In genomic region chr6:89327746-89328491, GRCm38 (mm10) we compare ENCODE assay signal across 11 mouse cellular contexts. TPM values are rescaled to one million over a fixed set of nuclear protein-coding genes. Genes with fewer than 3 reads are reported as not detected.
A peak's percentile ranks its signal among the peaks of the same experiment; 100 is the strongest.
DNase-seq lines count a peak whose midpoint lies in the region; ATAC-seq and TF ChIP-seq lines count a peak whose summit lies in the region.
"Had no signal": no experiment of that assay in that cellular context is flagged by ENCODE, and none has a peak within 500 bp of the region (broad histone marks: within the 10 kb centered on the region; RNA-seq: fewer than 3 reads in every experiment).

No protein-coding gene starts in this region.

- TF ChIP-seq RAD21 in CH12.LX (IDR thresholded peaks at IDR 0.05; ENCODE audit: low read depth, low read length), result no peak; the same call in 1 of the 2 replicates

- 61% methylated on average over 15 of the region's 15 CpGs for WGBS in kidney, postnatal 0 days
- 56% methylated on average over 15 of the region's 15 CpGs for WGBS in hindbrain, embryonic 16.5 days
- WGBS in heart, embryonic 10.5 days, result 76% methylated on average over 15 of the region's 15 CpGs

- H3K9ac ChIP-seq in kidney, postnatal 0 days (ENCODE audit: low read depth, low read length), result no peak overlapping the region
- H3K9ac ChIP-seq in CH12.LX (ENCODE audit: insufficient read depth, low read depth), result no peak overlapping the region
- H3K9ac ChIP-seq in hindbrain, embryonic 16.5 days (ENCODE audit: low read depth, low read length), result no peak overlapping the region
- H3K9ac ChIP-seq: liver, embryonic 13.5 days had no signal

- 0 out of 2 replicates have a peak overlapping the region, but pooled peaks have one; percentile 11 for H3K27ac ChIP-seq in kidney, postnatal 0 days
- H3K27ac ChIP-seq in CH12.LX (ENCODE audit: insufficient read depth, low read depth), result peak overlapping the region; percentile 64
- H3K27ac ChIP-seq in hindbrain, embryonic 16.5 days (ENCODE audit: low read depth, low read length), result no peak overlapping the region
- H3K27ac ChIP-seq in heart, embryonic 10.5 days, result no peak overlapping the region
- H3K27ac ChIP-seq: liver, embryonic 13.5 days had no signal

- no peaks in the 10 kb centered on the region for H3K4me1 ChIP-seq in kidney, postnatal 0 days (replicated peaks; ENCODE audit: insufficient read depth, low read length)
- peaks cover 12 to 55% of the 10 kb centered on the region in 2 experiments for H3K4me1 ChIP-seq in CH12.LX (ENCODE audit: control insufficient read depth in 1 of 2, insufficient read depth in 2 of 2)
- H3K4me1 ChIP-seq in hindbrain, embryonic 16.5 days (ENCODE audit: control insufficient read depth, insufficient read depth, low read depth, low read length), result no peaks in the 10 kb centered on the region
- H3K4me1 ChIP-seq in heart, embryonic 10.5 days, result peaks cover 13% of the 10 kb centered on the region

- TF ChIP-seq CTCF in kidney, postnatal 0 days (IDR thresholded peaks at IDR 0.05; ENCODE audit: low read depth), result no peak
- no peak for TF ChIP-seq CTCF in CH12.LX (conservative IDR thresholded peaks at IDR 0.05 in 1 of 2, IDR thresholded peaks at IDR 0.05 in 1 of 2; ENCODE audit: low read depth in 2 of 2, low read length in 2 of 2)

- H3K4me3 ChIP-seq in kidney, postnatal 0 days (replicated peaks; ENCODE audit: low read depth, low read length), result no peak overlapping the region
- no peak overlapping the region for H3K4me3 ChIP-seq in CH12.LX (replicated peaks in 1 of 3; ENCODE audit: low read depth in 2 of 3, low read length in 2 of 3, poor library complexity in 1 of 3)
- no peak overlapping the region for H3K4me3 ChIP-seq in hindbrain, embryonic 16.5 days (ENCODE audit: low read length)
- H3K4me3 ChIP-seq in heart, embryonic 10.5 days, result no peak overlapping the region
- H3K4me3 ChIP-seq: liver, embryonic 13.5 days had no signal

- no peak for ATAC-seq in kidney, postnatal 0 days (replicated peaks; ENCODE audit: low FRiP score, low read depth)
- peak; percentile 37; the same call in 1 of the 2 replicates for ATAC-seq in hindbrain, embryonic 16.5 days

- no peak for TF ChIP-seq EP300 in CH12.LX (IDR thresholded peaks at IDR 0.05; ENCODE audit: low read length)

- no peak overlapping the region for H3K4me2 ChIP-seq in kidney, postnatal 0 days (ENCODE audit: low read length)
- no peak overlapping the region for H3K4me2 ChIP-seq in CH12.LX (ENCODE audit: insufficient read depth, low read depth, poor library complexity, severe bottlenecking)
- H3K4me2 ChIP-seq in hindbrain, embryonic 16.5 days (ENCODE audit: low read length), result no peak overlapping the region
- H3K4me2 ChIP-seq: liver, embryonic 13.5 days had no signal

- TF ChIP-seq POLR2A in CH12.LX (IDR thresholded peaks at IDR 0.05; ENCODE audit: low read depth, low read length), result no peak

- no peak for DNase-seq in kidney, postnatal 0 days (ENCODE audit: low spot score)
- no peak for DNase-seq in kidney, adult 11 months
- peak; percentile 44 for DNase-seq in CH12.LX (ENCODE audit: extremely low read depth)
- DNase-seq in brain, adult 2 months (ENCODE audit: low read depth, low spot score), result peak; percentile 72
- DNase-seq in heart, adult 18-20 months, result no peak
- no peak for DNase-seq in layer of hippocampus, adult 9-10 months (ENCODE audit: low spot score)
- no peak for DNase-seq in heart, embryonic 10.5 days (ENCODE audit: low spot score)
- DNase-seq: liver, embryonic 13.5 days; spleen, adult 18-20 months; thymus, adult 2 months had no signal

- dilution Hi-C loops in CH12.LX (cut with MboI; ENCODE audit: extremely low pct_ligation_motif_present, extremely low pct_unique_long_range_greater_than_20kb, low sequenced_read_pairs), result no loop called here

- no peaks in the 10 kb centered on the region for H3K9me3 ChIP-seq in kidney, postnatal 0 days (replicated peaks; ENCODE audit: low read length)
- H3K9me3 ChIP-seq in CH12.LX (replicated peaks; ENCODE audit: low read length), result no peaks in the 10 kb centered on the region
- no peaks in the 10 kb centered on the region for H3K9me3 ChIP-seq in hindbrain, embryonic 16.5 days (ENCODE audit: control insufficient read depth, low read length)
- H3K9me3 ChIP-seq in heart, embryonic 10.5 days, result no peaks in the 10 kb centered on the region
- H3K9me3 ChIP-seq: liver, embryonic 13.5 days had no signal

- H3K27me3 ChIP-seq in kidney, postnatal 0 days (ENCODE audit: insufficient read depth, low read length), result no peaks in the 10 kb centered on the region
- H3K27me3 ChIP-seq in CH12.LX (replicated peaks), result no peaks in the 10 kb centered on the region
- no peaks in the 10 kb centered on the region for H3K27me3 ChIP-seq in hindbrain, embryonic 16.5 days (replicated peaks; ENCODE audit: control insufficient read depth, insufficient read depth, low read length)
- H3K27me3 ChIP-seq in heart, embryonic 10.5 days (ENCODE audit: insufficient read depth, poor library complexity, severe bottlenecking), result no peaks in the 10 kb centered on the region
- H3K27me3 ChIP-seq: liver, embryonic 13.5 days had no signal

- peaks cover 61% of the 10 kb centered on the region for H3K36me3 ChIP-seq in kidney, postnatal 0 days (ENCODE audit: insufficient read depth, low read length)
- H3K36me3 ChIP-seq in CH12.LX (replicated peaks in 1 of 2; ENCODE audit: control insufficient read depth in 1 of 2, insufficient read depth in 1 of 2, low read length in 1 of 2), result peaks cover 68 to 96% of the 10 kb centered on the region in 2 experiments
- H3K36me3 ChIP-seq in hindbrain, embryonic 16.5 days (ENCODE audit: control insufficient read depth, insufficient read depth, low read length), result peaks cover 40% of the 10 kb centered on the region
- H3K36me3 ChIP-seq in heart, embryonic 10.5 days, result peaks cover 81% of the 10 kb centered on the region

- in situ Hi-C loops in CH12.LX (cut with MboI; ENCODE audit: low pct_ligation_motif_present, low pct_unique_long_range_greater_than_20kb, low sequenced_read_pairs), result no loop called here

- no peaks in the 10 kb centered on the region for H3K79me2 ChIP-seq in CH12.LX (replicated peaks; ENCODE audit: control insufficient read depth, extremely low read depth, insufficient read depth, poor library complexity, severe bottlenecking)

TF ChIP-seq in CH12.LX, 34 proteins besides CTCF, POLR2A, EP300 and RAD21:
- TF ChIP-seq ZMIZ1 (IDR thresholded peaks at IDR 0.05; ENCODE audit: low read depth, low read length) (no peak), IRF4 (IDR thresholded peaks at IDR 0.05; ENCODE audit: low read depth, low read length) (0 out of 2 replicates have a peak, but pooled peaks have one; percentile 10), ELF1 (IDR thresholded peaks at IDR 0.05; ENCODE audit: low read depth, low read length) (no peak)

RNA-seq across cellular contexts. Expression of gene Plxna1, which starts 34.5 kb away (rescaled TPM):
- 16.9 and 17.8 TPM in 2 replicates for polyA plus RNA-seq in kidney, postnatal 0 days (2015; fragmentation: Nextera tagmentation; extraction: Ambion mirVana)
- total RNA-seq in CH12.LX (2012; rRNA removed) (11.7 and 18.5 TPM in 2 replicates), CH12.LX (2014; rRNA removed) (7.1 and 8.9 TPM in 2 replicates)
- 23.6 and 29.5 TPM in 2 replicates for polyA plus RNA-seq in CH12.LX (2012; ENCODE audit: insufficient read length, low read depth)
- 21.6 and 44.7 TPM in 2 replicates for polyA plus RNA-seq in hindbrain, embryonic 16.5 days (2015; fragmentation: Nextera tagmentation; extraction: Ambion mirVana)
- 10 to 100 TPM; 21.3 to 22.7 TPM for total RNA-seq in heart, adult 18-20 months (2021)
- polyA plus RNA-seq in heart, embryonic 10.5 days (2016; fragmentation: Nextera tagmentation; extraction: Ambion mirVana), result 11.3 and 14.3 TPM in 2 replicates

Comparison
In these comparisons a context has a peak if more than half of its experiments do, and no peak if none do; other contexts are left out.
1. DNase-seq: peak in CH12.LX (single experiment) and brain, adult 2 months (single experiment); none in kidney, postnatal 0 days (single experiment), kidney, adult 11 months (single experiment), heart, adult 18-20 months (0 of 2), layer of hippocampus, adult 9-10 months (single experiment) and heart, embryonic 10.5 days (single experiment).
2. H3K27ac ChIP-seq: peak in kidney, postnatal 0 days (single experiment) and CH12.LX (single experiment); none in hindbrain, embryonic 16.5 days (single experiment) and heart, embryonic 10.5 days (single experiment).